Mouse (Mus musculus) heart, embryonic 14.5 days (tissue): ENCODE measurements around the gene Rufy4. TPM values are rescaled to one million over a fixed set of nuclear protein-coding genes. Genes with fewer than 3 reads are reported as not detected.

Experiments used
- ATAC-seq: fragments of 200-750 bp; cut with Nextera tagmentation; 2 replicates; pipeline ENCODE4 v1.8.0; 2017; ENCODE audit warnings: low read depth, moderate TSS enrichment; ENCODE audit not compliant: insufficient number of reproducible peaks, insufficient read depth, low FRiP score
- H3K27ac ChIP-seq, 2 experiments: fragments of 200-500 bp in 1 of 2; fragments of 300-500 bp in 1 of 2; sonication (generic) in 1 of 2; replicated peaks in 1 of 2; 2 replicates each; pipeline ENCODE4 v1.5.1; 2012 to 2014; ENCODE audit warnings: low read depth in 2 of 2, low read length in 2 of 2, control low read depth in 1 of 2, mild to moderate bottlenecking in 1 of 2, mixed read lengths in 1 of 2; ENCODE audit not compliant: control insufficient read depth in 1 of 2, insufficient read depth in 1 of 2
- H3K27me3 ChIP-seq: fragments of 300-500 bp; sonication (generic); 2 replicates; pipeline ENCODE4 v1.6.1; 2014; ENCODE audit warnings: mild to moderate bottlenecking, low read length, control low read depth; ENCODE audit not compliant: control insufficient read depth, insufficient read depth
- H3K36me3 ChIP-seq: fragments of 300-500 bp; sonication (generic); 2 replicates; pipeline ENCODE4 v1.6.1; 2014; ENCODE audit warnings: mild to moderate bottlenecking, control low read depth, low read length, mixed read lengths; ENCODE audit not compliant: control insufficient read depth, insufficient read depth
- H3K4me1 ChIP-seq, 2 experiments: fragments of 200-500 bp in 1 of 2; fragments of 300-500 bp in 1 of 2; sonication (generic) in 1 of 2; 2 replicates each; pipeline ENCODE4 v1.6.1; 2012 to 2014; ENCODE audit warnings: low read length in 2 of 2, control low read depth in 1 of 2, mixed read lengths in 1 of 2; ENCODE audit not compliant: control insufficient read depth in 2 of 2, insufficient read depth in 2 of 2
- H3K4me2 ChIP-seq: fragments of 300-500 bp; sonication (generic); 2 replicates; pipeline ENCODE4 v1.6.1; 2014; ENCODE audit warnings: mild to moderate bottlenecking, low read length
- H3K4me3 ChIP-seq, 2 experiments: fragments of 200-500 bp in 1 of 2; fragments of 300-500 bp in 1 of 2; sonication (generic) in 1 of 2; 2 replicates each; pipeline ENCODE4 v1.5.1; 2012 to 2014; ENCODE audit warnings: low read length in 2 of 2, mild to moderate bottlenecking in 2 of 2, control low read depth in 1 of 2, low read depth in 1 of 2, moderate library complexity in 1 of 2; ENCODE audit not compliant: control insufficient read depth in 1 of 2, insufficient read depth in 1 of 2
- H3K9ac ChIP-seq: fragments of 300-500 bp; sonication (generic); 2 replicates; pipeline ENCODE4 v1.6.1; 2014; ENCODE audit warnings: mild to moderate bottlenecking, low read length
- H3K9me3 ChIP-seq: fragments of 300-500 bp; sonication (generic); 2 replicates; pipeline ENCODE4 v1.6.1; 2016; ENCODE audit warnings: low read length, control low read depth; ENCODE audit not compliant: control insufficient read depth
- WGBS: fragments of 180-500 bp; shearing (Covaris S2); extraction: QIAGEN DNeasy Blood & Tissue Kit; methylation state at CpG from one replicate; pipeline ENCODE4 v1.1.7; 2014; 5-methylcytosine and 5-hydroxymethylcytosine counted together
- polyA plus RNA-seq: library from polyadenylated mRNA; unstranded; fragments of >200 nt; fragmentation: Nextera tagmentation; extraction: Ambion mirVana; gene quantifications from 2 replicates; pipeline ENCODE4 v1.2.1, GENCODE M21; 2014

The Rufy4 gene
- polyA plus RNA-seq, 1 experiment from 2014 or later: 0.22 TPM

GRCm38 (mm10) chr1:74094497-74095270 is 30.7 kb upstream of the Rufy4 start:
- H3K9ac ChIP-seq: no peak overlapping the region
- H3K9me3 ChIP-seq: no peaks in the 10 kb centered on the region
- H3K27ac ChIP-seq: no peak overlapping the region
- H3K36me3 ChIP-seq: no peaks in the 10 kb centered on the region
- H3K4me2 ChIP-seq: no peak overlapping the region
- peaks cover 44 to 58% of the 10 kb centered on the region in 2 experiments for H3K4me1 ChIP-seq
- peaks cover 12% of the 10 kb centered on the region for H3K27me3 ChIP-seq
- 46% methylated on average over 7 of the region's 7 CpGs for WGBS
- ATAC-seq: no peak
- H3K4me3 ChIP-seq: no peak overlapping the region

- Histone ChIP-seq H3K27me3 (peaks cover 18% of the 10 kb centered on the region), H3K4me1 (peaks cover 41 to 59% of the 10 kb centered on the region in 2 experiments), H3K27ac (no peak overlapping the region), H3K36me3 (no peaks in the 10 kb centered on the region), H3K9me3 (no peaks in the 10 kb centered on the region), H3K9ac (no peak overlapping the region), H3K4me3 (no peak overlapping the region), H3K4me2 (no peak overlapping the region)
- ATAC-seq: no peak
- 39% methylated on average over 6 of the region's 6 CpGs for WGBS
Observed at GRCm38 (mm10) chr1:74095296-74095695, 30.0 kb upstream of the Rufy4 start.

DNA sequence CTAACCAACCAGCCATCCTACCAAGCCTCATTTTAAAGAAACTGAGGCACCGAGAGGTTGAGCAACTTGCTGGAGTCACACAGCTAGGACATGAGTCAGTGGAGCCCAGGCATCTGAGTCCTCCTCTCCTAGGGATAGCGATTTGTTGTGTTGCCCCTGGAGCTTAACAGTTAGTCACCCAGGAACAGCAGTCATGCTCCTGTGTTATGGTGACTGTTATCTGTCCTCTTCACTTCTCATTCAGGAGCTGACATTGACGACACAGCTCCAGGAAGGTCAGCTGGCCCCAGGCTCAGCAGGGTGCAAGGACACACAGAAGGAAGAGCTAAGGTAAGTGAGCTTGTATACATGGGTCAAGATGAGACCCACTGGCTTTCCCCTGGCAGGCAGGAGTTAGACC is 29.6 kb upstream of the Rufy4 start:
- ATAC-seq: no peak
- H3K9ac ChIP-seq: no peak overlapping the region
- no peak overlapping the region for H3K4me3 ChIP-seq
- no peaks in the 10 kb centered on the region for H3K36me3 ChIP-seq
- no peaks in the 10 kb centered on the region for H3K9me3 ChIP-seq
- no peak overlapping the region for H3K27ac ChIP-seq
- H3K4me2 ChIP-seq: no peak overlapping the region
- H3K27me3 ChIP-seq: peaks cover 18% of the 10 kb centered on the region
- H3K4me1 ChIP-seq: peaks cover 40 to 56% of the 10 kb centered on the region in 2 experiments
- WGBS: 30% methylated on average over 3 of the region's 3 CpGs

DNA sequence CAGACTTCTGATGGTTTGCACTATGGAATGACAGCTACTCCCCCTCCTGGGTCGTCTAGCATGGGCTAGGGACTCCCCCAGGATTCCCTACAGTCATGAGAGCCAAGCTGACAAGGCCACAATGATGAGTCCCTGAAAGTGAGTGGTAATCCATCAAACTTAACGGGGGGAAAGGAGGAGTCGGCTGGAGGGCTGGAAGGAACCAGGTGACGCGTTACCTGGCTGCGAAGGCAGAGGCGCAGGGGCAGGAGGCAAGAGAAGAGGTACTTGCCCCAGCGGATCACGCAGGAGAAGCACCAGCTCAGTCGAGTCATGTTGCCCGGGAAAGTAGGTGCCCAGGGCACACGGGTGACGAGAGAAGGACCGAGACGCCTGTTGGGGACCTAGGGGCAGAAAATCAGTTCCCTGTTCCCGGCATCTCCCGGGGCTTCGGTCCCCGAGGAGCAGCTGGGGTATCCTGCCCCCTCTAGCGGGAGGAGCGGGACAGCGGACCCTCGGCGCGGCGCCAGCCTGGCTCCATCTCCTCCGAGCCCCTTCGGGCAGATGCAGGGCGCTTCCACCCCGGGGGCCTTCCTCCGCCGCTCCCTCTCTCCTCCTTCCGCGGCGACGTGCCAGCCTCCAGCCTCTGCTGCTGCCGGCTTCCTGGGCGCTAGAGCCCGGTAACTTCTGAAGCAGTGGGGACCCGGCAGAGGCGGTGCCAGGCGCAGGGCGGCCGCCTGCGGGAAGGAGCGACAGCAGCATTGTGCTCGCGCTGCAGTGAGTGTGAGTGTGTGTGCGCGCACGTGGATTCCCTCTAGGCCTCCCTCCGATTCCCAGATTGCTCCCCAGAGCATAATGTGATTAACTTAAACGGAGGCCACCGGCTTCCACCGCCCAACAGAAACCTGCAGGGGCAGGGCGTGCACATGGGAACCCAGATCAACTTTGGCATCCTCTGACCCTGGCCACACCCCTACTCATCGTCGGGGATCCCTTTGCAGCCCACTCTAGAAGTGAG is 27.0 kb upstream of the Rufy4 start:
- Histone ChIP-seq H3K4me1 (peaks cover 33 to 52% of the 10 kb centered on the region in 2 experiments), H3K9ac (peak overlapping the region; percentile 73), H3K4me3 (peak overlapping the region; percentile 56 to 62), H3K27me3 (peaks cover 18% of the 10 kb centered on the region), H3K4me2 (peak overlapping the region; percentile 99), H3K36me3 (no peaks in the 10 kb centered on the region), H3K9me3 (no peaks in the 10 kb centered on the region), H3K27ac (no peak overlapping the region)
- no peak for ATAC-seq
- under 1% methylated on average over 53 of the region's 58 CpGs for WGBS

DNA sequence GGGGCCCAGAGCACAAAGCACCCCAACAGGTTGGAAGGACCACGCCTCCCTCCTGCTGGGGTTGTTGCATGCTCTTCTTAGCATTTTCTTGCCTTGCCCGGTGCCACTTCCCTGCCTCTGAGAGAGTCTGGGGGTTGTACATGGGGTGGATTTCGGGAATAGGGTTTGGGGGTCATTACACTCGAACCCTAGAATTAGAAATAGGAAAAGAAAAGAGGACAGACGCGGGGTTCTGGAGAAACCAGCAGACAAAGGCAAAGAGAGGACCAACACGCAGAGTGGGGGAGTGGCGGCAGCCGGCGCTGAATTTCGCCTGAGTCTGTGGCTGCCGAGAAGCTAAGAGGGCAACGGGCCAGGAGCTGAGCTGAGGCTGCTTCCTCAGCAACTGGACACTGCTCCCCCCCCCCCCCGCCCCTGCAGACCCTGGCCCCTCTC is 26.3 kb upstream of the Rufy4 start:
- no peaks in the 10 kb centered on the region for H3K36me3 ChIP-seq
- no peak overlapping the region; a peak in 1 of 4 replicates for H3K27ac ChIP-seq
- H3K9me3 ChIP-seq: no peaks in the 10 kb centered on the region
- peaks cover 40 to 59% of the 10 kb centered on the region in 2 experiments for H3K4me1 ChIP-seq
- H3K27me3 ChIP-seq: peaks cover 18% of the 10 kb centered on the region
- H3K9ac ChIP-seq: peak overlapping the region; percentile 73
- peak overlapping the region; percentile 56 to 62 for H3K4me3 ChIP-seq
- peak overlapping the region; percentile 99 for H3K4me2 ChIP-seq
- ATAC-seq: no peak
- WGBS: 0% methylated on average over 13 of the region's 14 CpGs

GRCm38 (mm10) chr1:74103654-74104353 is 21.5 kb upstream of the Rufy4 start:
- 34% methylated on average over 6 of the region's 6 CpGs for WGBS
- H3K4me3 ChIP-seq: no peak overlapping the region
- no peaks in the 10 kb centered on the region for H3K36me3 ChIP-seq
- no peak for ATAC-seq
- H3K9ac ChIP-seq: 0 out of 2 replicates have a peak overlapping the region, but pooled peaks have one; percentile 2
- peak overlapping the region in 1 of 2 experiments; percentile 34; a peak in 2 of 4 replicates for H3K27ac ChIP-seq
- no peaks in the 10 kb centered on the region for H3K9me3 ChIP-seq
- H3K4me2 ChIP-seq: no peak overlapping the region
- peaks cover 9% of the 10 kb centered on the region for H3K27me3 ChIP-seq
- H3K4me1 ChIP-seq: peaks cover 28 to 44% of the 10 kb centered on the region in 2 experiments

- no peak overlapping the region for H3K4me3 ChIP-seq
- 79% methylated on average over 4 of the region's 4 CpGs for WGBS
- no peaks in the 10 kb centered on the region for H3K36me3 ChIP-seq
- no peak overlapping the region for H3K9ac ChIP-seq
- no peaks in the 10 kb centered on the region; the same call in 1 of the 2 replicates for H3K27me3 ChIP-seq
- H3K4me2 ChIP-seq: no peak overlapping the region
- H3K9me3 ChIP-seq: no peaks in the 10 kb centered on the region
- ATAC-seq: no peak
- H3K27ac ChIP-seq: no peak overlapping the region
- H3K4me1 ChIP-seq: peaks cover 26 to 34% of the 10 kb centered on the region in 2 experiments
Observed at GRCm38 (mm10) chr1:74105660-74106059, 19.7 kb upstream of the Rufy4 start.
